Mouse (Mus musculus): ENCODE results near the gene Kcns3. TPM values are rescaled to one million over a fixed set of nuclear protein-coding genes. Genes with fewer than 3 reads are reported as not detected.
"Not testable (repeated sequence)": the region's sequence is repeated elsewhere in the genome, so short reads cannot be mapped to it uniquely, and the experiment has no call there.

Gene Kcns3
- polyA plus RNA-seq, 1 experiment from 2014 or later, result 3.3 TPM

- Histone ChIP-seq H3K9me3 (ENCODE audit: control insufficient read depth, low read length) (no peaks in the 10 kb centered on the region), H3K36me3 (ENCODE audit: control insufficient read depth, insufficient read depth, low read length) (no peaks in the 10 kb centered on the region), H3K27ac (ENCODE audit: low read depth) (no peak overlapping the region), H3K27me3 (replicated peaks; ENCODE audit: control insufficient read depth, insufficient read depth, low read length) (no peaks in the 10 kb centered on the region), H3K4me2 (ENCODE audit: low read length) (no peak overlapping the region), H3K4me1 (replicated peaks; ENCODE audit: control insufficient read depth, insufficient read depth, low read length) (no peaks in the 10 kb centered on the region), H3K4me3 (ENCODE audit: low read depth, low read length) (no peak overlapping the region), H3K9ac (ENCODE audit: low read length) (no peak overlapping the region)
- WGBS, result 56% methylated on average over 3 of the region's 3 CpGs
- DNase-seq (ENCODE audit: low spot score), result no peak
- ATAC-seq (replicated peaks; ENCODE audit: low FRiP score, low TSS enrichment, low read depth), result no peak
These were observed 21.7 kb downstream of the Kcns3 start for GRCm38 (mm10) chr12:11129188-11129587.

GRCm38 (mm10) chr12:11126186-11126759 is 24.6 kb downstream of the Kcns3 start:
- no peak overlapping the region for H3K9ac ChIP-seq (ENCODE audit: low read length)
- H3K36me3 ChIP-seq (ENCODE audit: control insufficient read depth, insufficient read depth, low read length), result no peaks in the 10 kb centered on the region
- no peaks in the 10 kb centered on the region for H3K27me3 ChIP-seq (replicated peaks; ENCODE audit: control insufficient read depth, insufficient read depth, low read length)
- no peak overlapping the region for H3K27ac ChIP-seq (ENCODE audit: low read depth)
- DNase-seq (ENCODE audit: low spot score) (no peak), ATAC-seq (replicated peaks; ENCODE audit: low FRiP score, low TSS enrichment, low read depth) (no peak)
- H3K4me1 ChIP-seq (replicated peaks; ENCODE audit: control insufficient read depth, insufficient read depth, low read length), result no peaks in the 10 kb centered on the region
- H3K4me2 ChIP-seq (ENCODE audit: low read length), result no peak overlapping the region
- H3K9me3 ChIP-seq (ENCODE audit: control insufficient read depth, low read length), result no peaks in the 10 kb centered on the region
- H3K4me3 ChIP-seq (ENCODE audit: low read depth, low read length), result no peak overlapping the region
- WGBS, result 70% methylated on average over 5 of the region's 5 CpGs

GRCm38 (mm10) chr12:11101565-11101964 is 49.3 kb downstream of the Kcns3 start:
- H3K9ac ChIP-seq (ENCODE audit: low read length), result no peak overlapping the region
- ATAC-seq (replicated peaks; ENCODE audit: low FRiP score, low TSS enrichment, low read depth) (no peak), DNase-seq (ENCODE audit: low spot score) (no peak)
- no peak overlapping the region for H3K27ac ChIP-seq (ENCODE audit: low read depth)
- H3K9me3 ChIP-seq (ENCODE audit: control insufficient read depth, low read length), result no peaks in the 10 kb centered on the region
- no peak overlapping the region for H3K4me3 ChIP-seq (ENCODE audit: low read depth, low read length)
- H3K4me1 ChIP-seq (replicated peaks; ENCODE audit: control insufficient read depth, insufficient read depth, low read length), result no peaks in the 10 kb centered on the region
- H3K36me3 ChIP-seq (ENCODE audit: control insufficient read depth, insufficient read depth, low read length), result no peaks in the 10 kb centered on the region
- WGBS, result 66% methylated on average over 3 of the region's 3 CpGs
- no peak overlapping the region for H3K4me2 ChIP-seq (ENCODE audit: low read length)
- H3K27me3 ChIP-seq (replicated peaks; ENCODE audit: control insufficient read depth, insufficient read depth, low read length), result no peaks in the 10 kb centered on the region

- Histone ChIP-seq H3K27ac (ENCODE audit: low read depth) (no peak overlapping the region), H3K36me3 (ENCODE audit: control insufficient read depth, insufficient read depth, low read length) (no peaks in the 10 kb centered on the region), H3K4me2 (ENCODE audit: low read length) (no peak overlapping the region), H3K27me3 (replicated peaks; ENCODE audit: control insufficient read depth, insufficient read depth, low read length) (no peaks in the 10 kb centered on the region), H3K4me3 (ENCODE audit: low read depth, low read length) (no peak overlapping the region), H3K9me3 (ENCODE audit: control insufficient read depth, low read length) (no peaks in the 10 kb centered on the region), H3K9ac (ENCODE audit: low read length) (no peak overlapping the region), H3K4me1 (replicated peaks; ENCODE audit: control insufficient read depth, insufficient read depth, low read length) (no peaks in the 10 kb centered on the region)
- no peak for DNase-seq (ENCODE audit: low spot score)
- ATAC-seq (replicated peaks; ENCODE audit: low FRiP score, low TSS enrichment, low read depth), result no peak
- WGBS, result 35% methylated on average over 5 of the region's 5 CpGs
These were observed 62.1 kb downstream of the Kcns3 start for GRCm38 (mm10) chr12:11088626-11089372.

GRCm38 (mm10) chr12:11086866-11087265 is 64.0 kb downstream of the Kcns3 start:
- Histone ChIP-seq H3K27me3 (replicated peaks; ENCODE audit: control insufficient read depth, insufficient read depth, low read length) (no peaks in the 10 kb centered on the region), H3K27ac (ENCODE audit: low read depth) (no peak overlapping the region), H3K9me3 (ENCODE audit: control insufficient read depth, low read length) (no peaks in the 10 kb centered on the region), H3K4me1 (replicated peaks; ENCODE audit: control insufficient read depth, insufficient read depth, low read length) (no peaks in the 10 kb centered on the region), H3K9ac (ENCODE audit: low read length) (no peak overlapping the region), H3K36me3 (ENCODE audit: control insufficient read depth, insufficient read depth, low read length) (no peaks in the 10 kb centered on the region), H3K4me2 (ENCODE audit: low read length) (no peak overlapping the region), H3K4me3 (ENCODE audit: low read depth, low read length) (no peak overlapping the region)
- DNase-seq (ENCODE audit: low spot score) (no peak), ATAC-seq (replicated peaks; ENCODE audit: low FRiP score, low TSS enrichment, low read depth) (no peak)
- 50% methylated on average over 5 of the region's 5 CpGs for WGBS

GRCm38 (mm10) chr12:11071079-11071478 is 79.8 kb downstream of the Kcns3 start:
- no peak overlapping the region for H3K27ac ChIP-seq (ENCODE audit: low read depth)
- WGBS, result 85% methylated on average over 2 of the region's 2 CpGs
- no peaks in the 10 kb centered on the region for H3K9me3 ChIP-seq (ENCODE audit: control insufficient read depth, low read length)

GRCm38 (mm10) chr12:11066865-11067264 is 84.0 kb downstream of the Kcns3 start:
- no peak overlapping the region for H3K9ac ChIP-seq (ENCODE audit: low read length)
- ATAC-seq (replicated peaks; ENCODE audit: low FRiP score, low TSS enrichment, low read depth) (no peak), DNase-seq (ENCODE audit: low spot score) (no peak)
- no peaks in the 10 kb centered on the region for H3K36me3 ChIP-seq (ENCODE audit: control insufficient read depth, insufficient read depth, low read length)
- H3K4me2 ChIP-seq (ENCODE audit: low read length), result no peak overlapping the region
- WGBS, result 78% methylated on average over 2 of the region's 2 CpGs
- no peak overlapping the region for H3K4me3 ChIP-seq (ENCODE audit: low read depth, low read length)
- H3K27me3 ChIP-seq (replicated peaks; ENCODE audit: control insufficient read depth, insufficient read depth, low read length), result no peaks in the 10 kb centered on the region
- no peaks in the 10 kb centered on the region for H3K4me1 ChIP-seq (replicated peaks; ENCODE audit: control insufficient read depth, insufficient read depth, low read length)
- no peaks in the 10 kb centered on the region for H3K9me3 ChIP-seq (ENCODE audit: control insufficient read depth, low read length)
- no peak overlapping the region for H3K27ac ChIP-seq (ENCODE audit: low read depth)

More at GRCm38 (mm10) chr12:11071079-11071478, 79.8 kb downstream of the Kcns3 start:
- H3K36me3 ChIP-seq (ENCODE audit: control insufficient read depth, insufficient read depth, low read length), result no peaks in the 10 kb centered on the region
- H3K4me1 ChIP-seq (replicated peaks; ENCODE audit: control insufficient read depth, insufficient read depth, low read length), result no peaks in the 10 kb centered on the region
- no peak for ATAC-seq (replicated peaks; ENCODE audit: low FRiP score, low TSS enrichment, low read depth)
- no peak overlapping the region for H3K4me2 ChIP-seq (ENCODE audit: low read length)
- H3K9ac ChIP-seq (ENCODE audit: low read length), result no peak overlapping the region
- no peaks in the 10 kb centered on the region for H3K27me3 ChIP-seq (replicated peaks; ENCODE audit: control insufficient read depth, insufficient read depth, low read length)
- no peak for DNase-seq (ENCODE audit: low spot score)
- no peak overlapping the region for H3K4me3 ChIP-seq (ENCODE audit: low read depth, low read length)

- 78% methylated on average over 4 of the region's 4 CpGs for WGBS
- H3K4me2 ChIP-seq (ENCODE audit: low read length); H3K36me3 ChIP-seq (ENCODE audit: control insufficient read depth, insufficient read depth, low read length); H3K4me3 ChIP-seq (ENCODE audit: low read depth, low read length); H3K27me3 ChIP-seq (replicated peaks; ENCODE audit: control insufficient read depth, insufficient read depth, low read length); H3K9ac ChIP-seq (ENCODE audit: low read length); DNase-seq (ENCODE audit: low spot score); H3K4me1 ChIP-seq (replicated peaks; ENCODE audit: control insufficient read depth, insufficient read depth, low read length); ATAC-seq (replicated peaks; ENCODE audit: low FRiP score, low TSS enrichment, low read depth); H3K27ac ChIP-seq (ENCODE audit: low read depth); H3K9me3 ChIP-seq (ENCODE audit: control insufficient read depth, low read length): not testable (repeated sequence)
These were observed 98.2 kb downstream of the Kcns3 start for GRCm38 (mm10) chr12:11052676-11053075.

- no peaks in the 10 kb centered on the region for H3K4me1 ChIP-seq (replicated peaks; ENCODE audit: control insufficient read depth, insufficient read depth, low read length)
- no peaks in the 10 kb centered on the region for H3K27me3 ChIP-seq (replicated peaks; ENCODE audit: control insufficient read depth, insufficient read depth, low read length)
- H3K9ac ChIP-seq (ENCODE audit: low read length), result no peak overlapping the region
- DNase-seq (ENCODE audit: low spot score) (no peak), ATAC-seq (replicated peaks; ENCODE audit: low FRiP score, low TSS enrichment, low read depth) (no peak)
- no peaks in the 10 kb centered on the region for H3K36me3 ChIP-seq (ENCODE audit: control insufficient read depth, insufficient read depth, low read length)
- H3K9me3 ChIP-seq (ENCODE audit: control insufficient read depth, low read length), result no peaks in the 10 kb centered on the region
- H3K4me3 ChIP-seq (ENCODE audit: low read depth, low read length), result no peak overlapping the region
- no peak overlapping the region for H3K4me2 ChIP-seq (ENCODE audit: low read length)
- H3K27ac ChIP-seq (ENCODE audit: low read depth), result no peak overlapping the region
These were observed 109.0 kb downstream of the Kcns3 start for GRCm38 (mm10) chr12:11041821-11042220.
